Mouse (Mus musculus) lung, postnatal 0 days (tissue): ENCODE results near the gene A3galt2.

Experiments used
- CTCF ChIP-seq: IDR thresholded peaks from 2 replicates; pipeline ENCODE4 v1.5.1; 2016; ENCODE audit warnings: antibody characterized with exemption, mild to moderate bottlenecking
- EP300 ChIP-seq: IDR thresholded peaks from 2 replicates; pipeline ENCODE4 v1.6.1; 2016; ENCODE audit warnings: antibody characterized with exemption, mild to moderate bottlenecking, control low read depth

- no peak for TF ChIP-seq EP300
- TF ChIP-seq CTCF = peak; percentile 11; the same call in 1 of the 2 replicates
Measured at GRCm38 (mm10) chr4:128806043-128806826, 51.1 kb downstream of the A3galt2 start, which contains the start of gene Zfp362.
